Mouse (Mus musculus) liver, embryonic 14.5 days (tissue): ENCODE measurements around the gene Mrpl35.

Experiments used
- CTCF ChIP-seq: IDR thresholded peaks from 2 replicates; pipeline ENCODE4 v1.5.1; 2016; ENCODE audit warnings: antibody characterized with exemption, low read depth, control low read depth
- EP300 ChIP-seq: IDR thresholded peaks from 2 replicates; pipeline ENCODE4 v1.6.1; 2016; ENCODE audit warnings: antibody characterized with exemption, low read depth

- no peak for TF ChIP-seq CTCF
- no peak for TF ChIP-seq EP300
These were observed 10.0 kb upstream of the Mrpl35 start for GRCm38 (mm10) chr6:71836811-71837210.
